Mouse (Mus musculus): ENCODE measurements at regions not wholly inside any gene's neighbourhood (a gene's known extent, or its start where the extent isn't known, plus 50 kb on each side); places are given as distances from the start of the nearest gene placed in this dataset.
"Not testable (repeated sequence)": the region's sequence is repeated elsewhere in the genome, so short reads cannot be mapped to it uniquely, and the experiment has no call there.

DNA sequence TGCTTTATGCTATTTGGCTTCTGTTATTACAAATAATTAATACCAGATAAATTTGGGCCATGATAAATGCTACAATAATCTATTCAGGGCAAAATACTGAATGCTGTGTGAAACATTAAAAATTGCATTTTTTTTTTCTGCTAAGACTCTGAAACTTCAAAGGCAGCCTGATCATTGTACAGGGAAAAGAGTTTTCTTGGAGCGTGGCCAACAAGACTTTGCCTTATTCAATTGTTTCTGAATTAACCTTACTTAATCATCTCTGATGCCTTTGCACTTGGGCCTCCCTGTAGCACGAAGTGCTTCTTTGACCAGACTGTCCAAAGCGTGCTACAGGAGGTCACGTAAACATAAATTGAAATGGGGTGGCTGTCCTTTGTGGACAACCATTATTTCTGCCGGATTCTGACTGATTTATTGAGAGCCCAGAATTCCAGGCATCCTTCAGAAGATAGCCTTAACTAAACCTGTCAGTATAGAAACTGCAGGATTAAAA lies 69.9 kb upstream of the Slc1a3 start:
- no peak for ATAC-seq (ENCODE audit: insufficient number of reproducible peaks, low FRiP score, low TSS enrichment)

DNA sequence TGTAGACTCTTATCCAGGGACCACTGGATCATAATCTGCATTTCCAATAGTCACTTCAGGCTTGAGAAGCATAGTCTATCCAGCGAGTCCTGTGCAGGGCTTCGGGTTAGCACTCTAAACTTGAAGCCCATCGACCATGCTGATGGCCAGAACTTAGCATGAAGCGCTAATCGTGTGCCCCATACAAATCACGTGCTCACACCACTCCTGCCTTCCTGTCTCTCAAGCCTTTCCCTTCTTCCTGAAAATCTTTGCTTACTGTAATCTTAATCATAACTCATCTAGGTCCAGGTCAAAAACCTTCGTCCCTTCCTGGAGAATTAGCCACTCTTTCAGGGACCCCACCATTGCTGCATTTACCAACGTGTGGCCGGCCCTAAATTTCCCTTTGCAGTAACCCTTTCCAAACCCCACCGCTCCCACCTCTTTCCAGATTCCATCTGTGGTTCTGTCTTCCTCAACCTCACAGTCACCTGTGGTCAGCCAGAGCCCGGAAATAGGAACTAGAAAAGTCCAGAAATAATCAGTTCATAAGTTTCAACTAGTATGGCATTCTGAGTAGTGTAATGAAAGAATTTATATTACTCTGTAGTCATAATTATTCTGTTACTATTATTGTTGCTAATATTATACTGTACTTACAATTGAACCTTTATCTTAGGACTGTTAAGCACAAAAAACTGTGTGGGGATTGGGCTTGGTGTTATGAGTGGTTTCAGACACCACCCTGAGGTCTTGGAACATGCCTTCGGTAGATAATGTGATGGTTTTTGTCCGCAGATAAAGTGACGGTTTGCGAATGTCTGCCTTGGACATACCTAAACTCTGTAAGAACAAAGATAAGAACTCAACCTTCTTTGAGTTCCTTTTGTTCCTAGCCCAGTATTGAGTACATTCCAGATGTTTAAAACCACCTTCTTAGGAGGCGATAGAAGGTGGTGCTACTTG lies 57.3 kb upstream of the Slc1a3 start:
- no peak for ATAC-seq (ENCODE audit: insufficient number of reproducible peaks, low FRiP score, low TSS enrichment)

DNA sequence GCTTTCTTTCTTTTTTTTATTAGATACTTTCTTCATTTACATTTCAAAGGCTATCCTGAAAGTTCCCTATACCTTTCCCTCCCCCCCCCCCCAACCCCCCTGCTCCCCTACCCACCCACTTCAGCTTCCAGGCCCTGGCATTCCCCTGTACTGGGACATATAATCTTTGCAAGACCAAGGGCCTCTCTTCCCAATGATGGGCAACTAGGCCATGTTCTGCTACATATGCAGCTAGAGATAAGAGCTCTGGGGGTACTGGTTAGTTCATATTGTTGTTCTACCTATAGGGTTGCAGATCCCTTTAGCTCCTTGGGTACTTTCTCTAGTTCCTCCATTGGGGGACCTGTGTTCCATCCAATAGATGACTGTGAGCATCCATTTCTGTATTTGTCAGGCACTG lies 55.6 kb upstream of the Slc1a3 start:
- ATAC-seq (ENCODE audit: insufficient number of reproducible peaks, low FRiP score, low TSS enrichment) = not testable (repeated sequence)

DNA sequence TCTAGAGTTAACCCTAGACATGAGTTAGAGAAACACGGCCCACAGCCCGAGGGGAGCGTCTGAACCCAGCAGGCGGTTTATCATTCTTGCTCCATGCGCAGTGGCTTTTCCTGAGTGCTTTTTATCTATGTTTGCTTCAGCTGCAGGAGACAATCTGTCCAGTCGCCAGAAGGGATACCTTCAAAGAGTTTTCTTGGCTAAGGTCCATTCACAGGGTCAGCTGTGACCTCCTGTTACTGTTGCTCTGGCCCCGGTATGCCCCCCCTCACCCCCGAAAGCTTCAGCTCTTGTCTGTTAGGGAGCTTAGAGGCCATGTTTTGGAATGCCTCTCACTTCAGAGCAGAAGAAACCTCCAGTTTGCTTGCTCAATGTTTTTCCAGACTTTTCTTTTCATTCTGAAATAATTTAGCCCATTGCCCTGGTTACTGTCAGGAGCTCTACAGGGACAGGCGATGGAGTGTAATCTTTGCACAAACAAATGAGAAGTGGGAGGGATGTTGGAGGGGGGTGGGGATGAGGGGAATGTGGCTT lies 51.2 kb upstream of the Slc1a3 start:
- ATAC-seq (ENCODE audit: insufficient number of reproducible peaks, low FRiP score, low TSS enrichment) = no peak

DNA sequence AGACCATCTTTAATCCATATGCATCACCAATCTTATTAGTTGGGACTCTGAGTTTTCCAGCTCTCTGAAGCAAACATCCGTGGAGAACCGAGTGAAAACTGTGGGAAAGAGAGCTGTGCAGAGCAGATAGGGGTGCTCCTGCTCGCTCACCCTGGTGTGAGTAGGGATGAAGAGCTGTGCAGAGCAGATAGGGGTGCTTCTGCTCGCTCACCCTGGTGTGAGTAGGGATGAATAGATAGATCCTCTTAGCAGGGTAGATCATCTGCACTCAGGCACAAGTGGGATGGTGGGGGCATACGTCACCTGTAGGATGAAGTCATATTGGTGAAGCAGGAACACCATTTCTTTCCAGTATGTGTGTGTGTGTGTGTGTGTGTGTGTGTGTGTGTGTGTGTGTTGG lies 50.6 kb upstream of the Slc1a3 start:
- ATAC-seq (ENCODE audit: insufficient number of reproducible peaks, low FRiP score, low TSS enrichment) = no peak

Measured in cerebellum, adult (tissue).